Mouse (Mus musculus) lung, embryonic 16.5 days (tissue): ENCODE data around the gene Arhgap35. TPM values are rescaled to one million over a fixed set of nuclear protein-coding genes. Genes with fewer than 3 reads are reported as not detected.
A peak's percentile ranks its signal among the peaks of the same experiment; 100 is the strongest.

Experiments
- ATAC-seq: fragments of 200-750 bp; cut with Nextera tagmentation; 2 replicates; pipeline ENCODE4 v1.8.0; 2017; ENCODE audit warnings: low read depth, mild to moderate bottlenecking, moderate library complexity
- H3K27ac ChIP-seq: fragments of 300-500 bp; sonication (generic); 2 replicates; pipeline ENCODE4 v1.5.1; 2014; ENCODE audit warnings: mild to moderate bottlenecking, control low read depth, low read length
- H3K27me3 ChIP-seq: fragments of 300-500 bp; sonication (generic); 2 replicates; pipeline ENCODE4 v1.6.1; 2014; ENCODE audit warnings: low read depth, low read length, mixed read lengths; ENCODE audit not compliant: control insufficient read depth, insufficient read depth
- H3K36me3 ChIP-seq: fragments of 300-500 bp; sonication (generic); 2 replicates; pipeline ENCODE4 v1.6.1; 2014; ENCODE audit warnings: low read length; ENCODE audit not compliant: control insufficient read depth, insufficient read depth
- H3K4me1 ChIP-seq: fragments of 300-500 bp; sonication (generic); replicated peaks from 2 replicates; pipeline ENCODE4 v1.6.1; 2014; ENCODE audit warnings: low read length, mixed read lengths; ENCODE audit not compliant: control insufficient read depth, insufficient read depth
- H3K4me2 ChIP-seq: fragments of 300-500 bp; sonication (generic); 2 replicates; pipeline ENCODE4 v1.6.1; 2014; ENCODE audit warnings: low read depth, low read length, control low read depth
- H3K4me3 ChIP-seq: fragments of 300-500 bp; sonication (generic); 2 replicates; pipeline ENCODE4 v1.5.1; 2014; ENCODE audit warnings: mild to moderate bottlenecking, low read length, control low read depth
- H3K9ac ChIP-seq: fragments of 300-500 bp; sonication (generic); 2 replicates; pipeline ENCODE4 v1.6.1; 2014; ENCODE audit warnings: low read length, control low read depth
- H3K9me3 ChIP-seq: fragments of 300-500 bp; sonication (generic); 2 replicates; pipeline ENCODE4 v1.6.1; 2016; ENCODE audit warnings: low read length; ENCODE audit not compliant: control insufficient read depth
- WGBS: fragments of 180-500 bp; shearing (Covaris S2); extraction: QIAGEN DNeasy Blood & Tissue Kit; methylation state at CpG from one replicate; pipeline ENCODE4 v1.1.7; 2014; 5-methylcytosine and 5-hydroxymethylcytosine counted together
- polyA plus RNA-seq: library from polyadenylated mRNA; unstranded; fragments of >200 nt; fragmentation: Nextera tagmentation; extraction: Ambion mirVana; gene quantifications from 2 replicates; pipeline ENCODE4 v1.2.1, GENCODE M21; 2015

Gene Arhgap35
- polyA plus RNA-seq, 1 experiment from 2014 or later = 17.8 TPM

DNA sequence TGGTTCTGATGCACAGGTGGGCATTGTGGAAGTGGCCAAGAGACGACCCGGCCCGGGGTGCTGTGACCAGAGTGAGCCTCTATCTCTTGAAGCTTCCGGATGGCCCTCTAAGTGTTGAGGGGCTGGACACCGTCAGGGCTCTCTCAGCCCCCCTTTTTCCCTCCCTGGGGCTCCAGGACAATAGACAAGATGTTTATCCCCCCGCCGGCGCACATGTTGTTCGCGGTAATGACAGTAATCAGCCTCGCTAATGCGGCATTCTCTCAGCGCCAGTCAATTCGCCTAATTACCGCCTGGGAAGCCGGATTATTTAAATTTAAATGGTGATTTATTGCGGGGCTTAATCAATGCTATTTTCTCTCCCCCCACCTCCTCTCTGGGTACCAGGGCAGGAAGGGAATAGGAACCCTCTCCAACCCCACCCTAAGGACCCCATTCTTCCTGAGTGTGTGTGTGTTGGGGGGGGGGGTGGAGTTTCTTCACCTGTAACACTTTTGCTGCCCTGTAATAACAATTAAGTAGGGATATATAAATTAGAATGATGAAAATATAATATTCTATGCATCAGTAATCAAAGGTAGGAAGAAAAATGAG is 142.6 kb downstream of the Arhgap35 start:
- Histone ChIP-seq H3K4me3 (no peak overlapping the region), H3K36me3 (no peaks in the 10 kb centered on the region), H3K9me3 (no peaks in the 10 kb centered on the region), H3K27ac (no peak overlapping the region), H3K4me2 (no peak overlapping the region), H3K4me1 (peaks cover 10% of the 10 kb centered on the region), H3K27me3 (peaks cover 60% of the 10 kb centered on the region), H3K9ac (no peak overlapping the region)
- 17% methylated on average over 17 of the region's 17 CpGs for WGBS
- ATAC-seq = no peak

DNA sequence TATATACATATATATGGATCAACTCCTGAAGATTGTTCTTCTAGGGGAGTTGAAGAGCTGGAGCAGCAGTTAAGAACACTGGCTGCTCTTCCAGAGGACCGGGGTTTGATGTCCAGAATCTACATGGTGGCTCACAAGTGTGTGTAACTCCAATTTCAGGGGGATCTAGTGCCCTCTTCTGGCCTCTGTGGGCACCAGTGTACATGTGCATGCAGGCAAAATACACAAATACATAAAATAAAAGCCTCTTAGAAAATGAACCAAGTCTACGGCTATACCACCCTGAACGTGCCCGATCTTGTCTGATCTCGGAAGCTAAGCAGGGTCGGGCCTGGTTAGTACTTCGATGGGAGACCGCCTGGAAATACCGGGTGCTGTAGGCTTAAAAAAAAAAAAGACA is 143.2 kb downstream of the Arhgap35 start:
- H3K4me3 ChIP-seq = no peak overlapping the region
- H3K9me3 ChIP-seq = no peaks in the 10 kb centered on the region
- no peak overlapping the region for H3K9ac ChIP-seq
- H3K27me3 ChIP-seq = peaks cover 53% of the 10 kb centered on the region
- H3K4me2 ChIP-seq = no peak overlapping the region
- no peak overlapping the region for H3K27ac ChIP-seq
- ATAC-seq = no peak
- 30% methylated on average over 9 of the region's 9 CpGs for WGBS
- H3K4me1 ChIP-seq = peaks cover 10% of the 10 kb centered on the region
- H3K36me3 ChIP-seq = no peaks in the 10 kb centered on the region

DNA sequence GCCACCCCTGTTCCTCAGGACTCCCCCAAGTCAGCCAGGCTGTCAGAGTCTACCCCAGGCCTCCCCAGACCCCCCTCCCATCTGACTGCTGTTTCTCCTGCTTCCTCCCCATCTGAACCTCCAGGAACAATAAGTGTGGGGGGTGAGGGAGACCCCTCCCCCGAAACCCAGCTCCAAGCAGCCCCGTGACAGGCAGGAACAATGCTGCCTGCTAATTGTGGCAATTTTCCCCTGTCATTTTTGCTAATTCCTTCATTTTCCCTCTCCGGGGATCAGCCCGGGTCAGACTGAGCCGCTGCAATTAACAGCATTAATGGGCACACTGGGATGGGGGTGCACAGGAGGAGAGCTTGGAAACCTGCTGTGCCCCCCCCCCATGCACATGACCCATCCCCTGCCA is 146.7 kb downstream of the Arhgap35 start:
- no peaks in the 10 kb centered on the region for H3K9me3 ChIP-seq
- WGBS = 28% methylated on average over 5 of the region's 5 CpGs
- peaks cover 19% of the 10 kb centered on the region for H3K27me3 ChIP-seq
- no peak for ATAC-seq
- H3K9ac ChIP-seq = no peak overlapping the region
- H3K36me3 ChIP-seq = no peaks in the 10 kb centered on the region
- H3K4me3 ChIP-seq = no peak overlapping the region
- no peak overlapping the region for H3K27ac ChIP-seq
- no peak overlapping the region for H3K4me2 ChIP-seq
- H3K4me1 ChIP-seq = no peaks in the 10 kb centered on the region

DNA sequence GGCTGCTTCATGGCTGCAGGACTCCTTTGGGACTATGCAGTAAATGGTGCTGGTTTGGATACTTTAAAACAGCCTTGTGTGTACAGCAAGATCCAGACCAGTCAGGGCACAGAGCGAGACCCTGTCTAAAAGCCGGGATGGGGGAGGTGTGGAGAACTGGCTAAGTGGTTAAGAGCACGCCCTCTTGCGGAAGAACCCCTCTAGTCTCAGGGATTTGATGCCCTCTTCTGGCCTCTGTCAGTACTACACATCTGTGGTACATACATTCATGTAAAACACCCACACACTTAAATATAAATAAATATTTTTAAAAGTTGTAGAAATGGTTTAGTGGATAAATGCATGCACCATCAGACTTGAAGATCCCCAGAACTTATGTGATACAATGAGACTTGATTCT is 148.2 kb downstream of the Arhgap35 start:
- H3K4me3 ChIP-seq = no peak overlapping the region
- H3K27me3 ChIP-seq = peaks cover 5% of the 10 kb centered on the region; the same call in 1 of the 2 replicates
- no peak overlapping the region for H3K27ac ChIP-seq
- H3K9ac ChIP-seq = no peak overlapping the region
- H3K9me3 ChIP-seq = no peaks in the 10 kb centered on the region
- H3K36me3 ChIP-seq = no peaks in the 10 kb centered on the region
- no peak for ATAC-seq
- H3K4me2 ChIP-seq = no peak overlapping the region
- H3K4me1 ChIP-seq = no peaks in the 10 kb centered on the region
- 50% methylated on average over 4 of the region's 4 CpGs for WGBS

DNA sequence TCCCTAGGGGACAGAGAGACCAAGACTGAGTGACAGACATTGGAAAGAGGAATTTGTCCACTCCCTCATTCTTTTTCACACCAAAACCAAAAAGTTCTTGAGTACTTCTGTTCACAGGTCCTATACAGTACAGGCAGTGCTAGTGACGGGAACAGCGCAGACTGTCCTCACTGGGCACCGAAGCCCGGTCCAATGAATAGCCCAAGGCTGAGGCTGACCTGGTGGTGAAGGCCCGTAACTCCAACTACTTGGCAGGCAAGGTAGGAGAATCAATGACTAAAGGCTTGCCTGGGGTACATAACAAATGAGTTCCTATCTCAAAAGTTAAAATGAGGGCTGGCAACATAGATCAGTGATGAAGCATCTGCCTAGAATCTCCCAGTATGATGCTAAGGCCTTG is 149.2 kb downstream of the Arhgap35 start:
- Histone ChIP-seq H3K4me3 (no peak overlapping the region), H3K4me1 (no peaks in the 10 kb centered on the region), H3K4me2 (no peak overlapping the region), H3K27me3 (peaks cover 3% of the 10 kb centered on the region; the same call in 1 of the 2 replicates), H3K9me3 (no peaks in the 10 kb centered on the region), H3K27ac (no peak overlapping the region), H3K9ac (no peak overlapping the region), H3K36me3 (no peaks in the 10 kb centered on the region)
- ATAC-seq = 0 out of 2 replicates have a peak, but pooled peaks have one; percentile 16
- WGBS = 85% methylated on average over 5 of the region's 5 CpGs

DNA sequence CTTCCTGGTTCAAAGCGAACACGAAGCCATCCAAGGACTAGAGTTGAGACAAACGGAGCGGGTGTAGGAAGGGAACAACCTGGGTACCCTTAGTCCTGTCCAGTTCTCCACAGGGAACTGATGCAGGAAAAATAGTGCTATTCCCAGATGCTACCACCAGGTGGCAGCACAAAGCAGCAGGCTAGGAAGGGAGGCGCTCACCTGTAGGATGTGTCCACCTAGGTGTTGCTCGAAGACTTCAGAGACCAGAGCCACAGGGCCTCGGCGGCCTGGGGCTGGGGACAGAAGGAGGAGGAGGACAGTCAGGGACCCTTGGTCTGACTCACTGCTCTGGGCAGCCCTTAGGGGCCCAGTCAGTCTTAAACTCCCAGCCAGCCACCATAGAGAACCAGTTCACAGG is 149.6 kb downstream of the Arhgap35 start:
- Histone ChIP-seq H3K27me3 (peaks cover 3% of the 10 kb centered on the region; the same call in 1 of the 2 replicates), H3K4me3 (no peak overlapping the region), H3K4me2 (no peak overlapping the region), H3K9me3 (no peaks in the 10 kb centered on the region), H3K36me3 (no peaks in the 10 kb centered on the region), H3K27ac (no peak overlapping the region), H3K9ac (no peak overlapping the region), H3K4me1 (no peaks in the 10 kb centered on the region)
- ATAC-seq = peak; percentile 53; the same call in 1 of the 2 replicates
- WGBS = 7% methylated on average over 8 of the region's 8 CpGs

DNA sequence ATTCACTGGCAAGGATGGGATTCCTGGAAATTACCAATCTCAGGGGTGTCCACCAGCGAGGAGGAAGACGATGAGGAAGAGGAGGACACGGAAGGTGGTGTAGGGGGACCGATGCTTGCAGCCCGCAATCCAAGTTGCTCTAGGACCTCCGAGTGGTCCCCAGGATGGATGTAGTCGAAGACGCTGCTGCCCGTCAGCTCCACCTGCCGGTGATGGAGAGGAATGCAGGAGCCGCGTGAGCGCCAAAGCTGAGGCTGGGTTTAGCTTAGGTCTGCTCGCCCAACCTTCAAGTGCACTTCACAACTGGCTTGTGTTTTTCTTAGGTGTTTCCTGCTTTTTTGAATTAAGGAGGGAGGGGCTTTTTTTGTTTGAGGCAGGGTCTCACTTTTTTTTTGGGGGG is 151.6 kb downstream of the Arhgap35 start:
- H3K4me1 ChIP-seq = no peaks in the 10 kb centered on the region
- WGBS = 2% methylated on average over 14 of the region's 14 CpGs
- no peaks in the 10 kb centered on the region for H3K36me3 ChIP-seq
- H3K9ac ChIP-seq = no peak overlapping the region
- no peaks in the 10 kb centered on the region for H3K9me3 ChIP-seq
- ATAC-seq = peak; percentile 67; the same call in 1 of the 2 replicates
- no peak overlapping the region for H3K27ac ChIP-seq
- no peak overlapping the region for H3K4me3 ChIP-seq
- H3K27me3 ChIP-seq = peaks cover 3% of the 10 kb centered on the region; the same call in 1 of the 2 replicates
- no peak overlapping the region for H3K4me2 ChIP-seq

DNA sequence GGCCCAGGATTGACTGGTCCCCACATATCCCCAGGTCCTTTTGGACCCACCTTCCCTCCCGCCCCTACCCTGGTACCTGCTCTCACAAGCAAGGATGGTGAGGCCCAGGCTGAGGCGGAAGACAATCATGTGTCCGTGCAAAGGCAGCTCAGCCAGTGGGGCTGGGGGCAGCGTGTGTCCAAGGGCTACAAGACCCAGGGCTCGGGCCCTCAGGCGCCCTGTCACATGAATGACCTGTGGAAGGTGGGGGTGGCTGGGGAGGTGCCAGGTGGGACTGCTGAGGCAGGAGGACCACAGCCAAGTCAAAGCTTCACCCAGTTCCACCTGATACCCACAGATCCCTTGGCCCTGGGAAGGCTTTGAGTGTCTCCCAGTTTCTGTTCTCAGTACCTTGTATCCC is 153.1 kb downstream of the Arhgap35 start:
- Histone ChIP-seq H3K27ac (no peak overlapping the region), H3K9ac (no peak overlapping the region), H3K36me3 (no peaks in the 10 kb centered on the region), H3K27me3 (peaks cover 3% of the 10 kb centered on the region; the same call in 1 of the 2 replicates), H3K4me2 (no peak overlapping the region), H3K4me3 (no peak overlapping the region), H3K4me1 (no peaks in the 10 kb centered on the region), H3K9me3 (no peaks in the 10 kb centered on the region)
- no peak for ATAC-seq
- WGBS = 68% methylated on average over 6 of the region's 6 CpGs

DNA sequence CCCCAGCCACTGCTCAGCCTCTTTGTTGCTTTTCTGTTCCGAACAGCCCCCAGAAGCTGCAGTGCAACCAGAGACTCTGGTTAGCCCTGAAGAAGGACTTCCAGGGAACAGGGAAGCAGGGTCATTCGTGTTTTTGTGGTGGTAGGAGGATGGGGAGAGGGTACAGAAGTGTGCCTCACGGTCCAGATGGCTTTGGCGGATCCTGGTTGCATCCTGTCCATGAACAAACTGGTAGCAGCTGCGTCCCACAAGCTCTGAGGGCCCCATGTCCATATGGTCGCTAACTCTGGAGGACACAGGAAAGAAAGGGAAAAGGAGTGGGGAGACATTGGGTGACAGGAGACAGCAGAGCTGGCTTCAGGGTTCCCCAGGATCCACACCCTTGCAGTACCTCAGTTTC is 153.6 kb downstream of the Arhgap35 start:
- no peak for ATAC-seq
- H3K36me3 ChIP-seq = no peaks in the 10 kb centered on the region
- no peaks in the 10 kb centered on the region for H3K9me3 ChIP-seq
- H3K4me1 ChIP-seq = no peaks in the 10 kb centered on the region
- no peak overlapping the region for H3K27ac ChIP-seq
- H3K27me3 ChIP-seq = peaks cover 3% of the 10 kb centered on the region; the same call in 1 of the 2 replicates
- H3K4me2 ChIP-seq = no peak overlapping the region
- H3K4me3 ChIP-seq = no peak overlapping the region
- no peak overlapping the region for H3K9ac ChIP-seq
- 51% methylated on average over 6 of the region's 6 CpGs for WGBS
